Mouse (Mus musculus) adrenal gland, postnatal 4 days (tissue): ENCODE measurements around the gene Ftsj1. TPM values are rescaled to one million over a fixed set of nuclear protein-coding genes. Genes with fewer than 3 reads are reported as not detected.
A peak's percentile ranks its signal among the peaks of the same experiment; 100 is the strongest.

Experiments used
- DNase-seq, 2 experiments: peaks; one replicate each; pipeline ENCODE4 v3.0.0; 2021 to 2022; ENCODE audit warnings: low spot score in 2 of 2, mixed read lengths in 2 of 2
- total RNA-seq, 2 experiments: library from RNA; stranded (reverse); gene quantifications; 2 replicates each; pipeline ENCODE4 v1.2.3; 2021

Ftsj1 gene
- total RNA-seq, 2 experiments from 2014 or later: 18.5 to 21.3 TPM

GRCm38 (mm10) chrX:8222296-8222677, 29.9 kb downstream of the Ftsj1 start:
- DNase-seq: no peak

GRCm38 (mm10) chrX:8219651-8220050, 32.6 kb downstream of the Ftsj1 start:
- DNase-seq: no peak

- DNase-seq: no peak
Measured at GRCm38 (mm10) chrX:8218114-8218513, 34.1 kb downstream of the Ftsj1 start.

GRCm38 (mm10) chrX:8217383-8217782, 34.8 kb downstream of the Ftsj1 start:
- DNase-seq: no peak

GRCm38 (mm10) chrX:8211490-8212207, 40.6 kb downstream of the Ftsj1 start:
- no peak for DNase-seq

- no peak for DNase-seq
Measured at GRCm38 (mm10) chrX:8209720-8210119, 42.5 kb downstream of the Ftsj1 start.

GRCm38 (mm10) chrX:8207224-8207623, 45.0 kb downstream of the Ftsj1 start:
- no peak for DNase-seq

- DNase-seq: no peak
Measured at GRCm38 (mm10) chrX:8206694-8207197, 45.5 kb downstream of the Ftsj1 start.

GRCm38 (mm10) chrX:8206015-8206693, 46.1 kb downstream of the Ftsj1 start, which contains the start of gene Porcn:
Porcn (minus strand) TSS chrX:8206525.
- peak; percentile 47 to 51 for DNase-seq

- no peak for DNase-seq
Measured at GRCm38 (mm10) chrX:8205551-8205950, 46.7 kb downstream of the Ftsj1 start.

- no peak for DNase-seq
Measured at GRCm38 (mm10) chrX:8205088-8205487, 47.1 kb downstream of the Ftsj1 start.

- no peak for DNase-seq
Measured at GRCm38 (mm10) chrX:8204076-8204475, 48.1 kb downstream of the Ftsj1 start.

- DNase-seq: no peak
Measured at GRCm38 (mm10) chrX:8203105-8203504, 49.1 kb downstream of the Ftsj1 start.

- no peak for DNase-seq
Measured at GRCm38 (mm10) chrX:8193419-8193723, 58.8 kb downstream of the Ftsj1 start, which contains the start of gene Ebp. Ebp (minus strand) TSS chrX:8193512.

GRCm38 (mm10) chrX:8192640-8193418, 59.4 kb downstream of the Ftsj1 start:
- DNase-seq: peak; percentile 16 to 61

GRCm38 (mm10) chrX:8192126-8192639, 60.0 kb downstream of the Ftsj1 start:
- DNase-seq: no peak

Other genes starting within 250 kb of the Ftsj1 start
- gene Glod5, start 233.9 kb downstream of the Ftsj1 start, total RNA-seq: 1 to 10 TPM in 1 of 2 experiments, not detected in 1; 1.1 TPM
- gene Suv39h1, start 177.6 kb downstream of the Ftsj1 start, total RNA-seq: 10 to 100 TPM; 28.9 to 30.0 TPM
- gene Was, start 161.9 kb downstream of the Ftsj1 start, total RNA-seq: 1 to 10 TPM; 3.1 to 3.3 TPM
- 10 to 100 TPM; 68.3 to 76.5 TPM for gene Wdr13, start 119.5 kb downstream of the Ftsj1 start, total RNA-seq
- 100 to 1,000 TPM; 391 to 494 TPM for gene Rbm3, start 106.5 kb downstream of the Ftsj1 start, total RNA-seq
- 1 to 10 TPM; 7.6 to 8.2 TPM for gene Tbc1d25, start 76.2 kb downstream of the Ftsj1 start, total RNA-seq
- gene Ebp, start 58.9 kb downstream of the Ftsj1 start, total RNA-seq: 10 to 100 TPM; 42.7 to 47.8 TPM
- 1 to 10 TPM; 7.6 to 8.0 TPM for gene Porcn, start 45.9 kb downstream of the Ftsj1 start, total RNA-seq
- 1 to 10 TPM; 2.1 to 7.4 TPM for gene Slc38a5, start 18.7 kb upstream of the Ftsj1 start, total RNA-seq
- not detected for gene Ssxb10, start 75.0 kb upstream of the Ftsj1 start, total RNA-seq
- not detected for gene Ssxb9, start 114.6 kb upstream of the Ftsj1 start, total RNA-seq
- gene Ssxb1, start 160.9 kb upstream of the Ftsj1 start, total RNA-seq: not detected
- not detected for gene Ssxb2, start 209.3 kb upstream of the Ftsj1 start, total RNA-seq